Mouse (Mus musculus) frontal cortex, postnatal 25 days (tissue): ENCODE results near the gene Tmem108.
"Not testable (repeated sequence)": the region's sequence is repeated elsewhere in the genome, so short reads cannot be mapped to it uniquely, and the experiment has no call there.

Experiments used
- DNase-seq, 2 experiments: peaks; one replicate each; pipeline ENCODE4 v3.0.0; 2022; ENCODE audit warnings: low spot score in 2 of 2

The Tmem108 gene

GRCm38 (mm10) chr9:103681741-103682330 lies 79.8 kb downstream of the Tmem108 start:
- DNase-seq = no peak

GRCm38 (mm10) chr9:103679234-103679633 lies 82.4 kb downstream of the Tmem108 start:
- DNase-seq = no peak

GRCm38 (mm10) chr9:103678531-103679060 lies 83.0 kb downstream of the Tmem108 start:
- no peak for DNase-seq

GRCm38 (mm10) chr9:103677811-103678210 lies 83.8 kb downstream of the Tmem108 start:
- no peak for DNase-seq

GRCm38 (mm10) chr9:103675721-103676480 lies 85.7 kb downstream of the Tmem108 start:
- DNase-seq = no peak

GRCm38 (mm10) chr9:103672881-103673280 lies 88.8 kb downstream of the Tmem108 start:
- DNase-seq = no peak

- DNase-seq = not testable (repeated sequence)
Observed at GRCm38 (mm10) chr9:103670592-103671113, 91.0 kb downstream of the Tmem108 start.

GRCm38 (mm10) chr9:103668830-103669229 lies 92.8 kb downstream of the Tmem108 start:
- DNase-seq = no peak

- DNase-seq = no peak
Observed at GRCm38 (mm10) chr9:103665817-103666216, 95.8 kb downstream of the Tmem108 start.

GRCm38 (mm10) chr9:103664151-103664550 lies 97.5 kb downstream of the Tmem108 start:
- DNase-seq = no peak

GRCm38 (mm10) chr9:103661873-103662272 lies 99.8 kb downstream of the Tmem108 start:
- DNase-seq = no peak

- DNase-seq = no peak
Observed at GRCm38 (mm10) chr9:103657981-103658380, 103.7 kb downstream of the Tmem108 start.

GRCm38 (mm10) chr9:103657183-103657975 lies 104.3 kb downstream of the Tmem108 start:
- no peak for DNase-seq

GRCm38 (mm10) chr9:103653995-103654587 lies 107.5 kb downstream of the Tmem108 start:
- no peak for DNase-seq

- no peak for DNase-seq
Observed at GRCm38 (mm10) chr9:103652127-103652882, 109.3 kb downstream of the Tmem108 start.

- no peak for DNase-seq
Observed at GRCm38 (mm10) chr9:103646605-103647004, 115.0 kb downstream of the Tmem108 start.

- DNase-seq = no peak
Observed at GRCm38 (mm10) chr9:103645724-103646123, 115.9 kb downstream of the Tmem108 start.

GRCm38 (mm10) chr9:103642300-103642699 lies 119.3 kb downstream of the Tmem108 start:
- DNase-seq = no peak

- no peak for DNase-seq
Observed at GRCm38 (mm10) chr9:103641340-103641739, 120.3 kb downstream of the Tmem108 start.

- no peak for DNase-seq
Observed at GRCm38 (mm10) chr9:103639413-103639812, 122.2 kb downstream of the Tmem108 start.

- DNase-seq = no peak
Observed at GRCm38 (mm10) chr9:103637451-103637850, 124.2 kb downstream of the Tmem108 start.
